Mouse (Mus musculus) retina, adult 2 months (tissue): ENCODE results near the gene Gm44502.

Experiments used
- DNase-seq: peaks from one replicate; pipeline ENCODE4 v3.0.0-alpha.2; 2012; ENCODE audit warnings: low read depth, low spot score

The Gm44502 gene

DNA sequence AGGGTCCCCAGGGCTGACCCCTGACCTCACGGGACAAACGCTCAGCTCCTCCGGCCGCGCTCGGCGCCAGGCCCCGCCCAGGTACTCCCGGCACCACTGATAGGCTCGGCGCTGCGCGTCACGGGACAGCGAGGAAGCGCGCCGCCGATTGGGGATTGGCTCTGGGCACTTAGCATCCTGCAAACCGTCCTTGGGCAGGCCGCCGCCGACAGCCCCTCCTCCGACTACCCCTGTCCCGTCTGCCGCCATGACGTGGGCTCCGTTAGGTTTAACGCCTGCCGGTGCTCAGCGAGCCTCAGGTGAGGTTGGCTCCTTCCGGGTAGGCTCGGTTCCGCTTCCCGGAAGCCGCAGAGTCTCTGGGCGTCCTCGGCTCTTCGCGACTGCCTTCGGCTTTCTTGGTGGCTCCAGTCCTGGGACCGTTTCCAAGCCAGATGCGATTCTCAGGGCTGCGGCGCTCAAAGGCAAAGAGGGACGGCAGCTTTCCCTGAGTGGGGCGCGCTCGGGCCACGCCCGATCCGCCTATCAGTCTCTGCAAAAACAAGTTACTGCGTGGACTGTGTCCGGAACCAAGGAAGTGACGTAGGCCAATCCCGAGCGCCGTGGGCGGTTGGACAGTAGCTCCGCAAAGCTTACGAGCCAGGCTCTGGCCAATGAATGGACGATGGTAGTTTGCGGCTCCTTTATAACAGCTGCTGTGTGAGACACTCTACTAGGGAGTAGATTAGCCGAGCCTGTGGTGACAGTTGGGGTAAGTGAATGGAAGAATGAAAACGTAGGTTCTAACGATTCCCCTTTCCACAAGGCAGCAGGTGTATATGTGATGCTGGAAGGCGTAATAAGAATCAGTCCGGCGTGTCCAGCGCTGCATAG, at the start of gene Gm44502, which contains the start of the genes C730034F03Rik and Chkb:
TSS of gene Gm44502 (minus strand) at position 345 of the 870 bp plus-strand sequence.
TSS of gene C730034F03Rik (plus strand) at position 238 of the 870 bp plus-strand sequence.
TSS of gene Chkb (minus strand) at position 557 of the 870 bp plus-strand sequence.
- peak; percentile 87 for DNase-seq

- no peak for DNase-seq
Measured at GRCm38 (mm10) chr15:89478622-89479021, 49.1 kb upstream of the Gm44502 start.

DNA sequence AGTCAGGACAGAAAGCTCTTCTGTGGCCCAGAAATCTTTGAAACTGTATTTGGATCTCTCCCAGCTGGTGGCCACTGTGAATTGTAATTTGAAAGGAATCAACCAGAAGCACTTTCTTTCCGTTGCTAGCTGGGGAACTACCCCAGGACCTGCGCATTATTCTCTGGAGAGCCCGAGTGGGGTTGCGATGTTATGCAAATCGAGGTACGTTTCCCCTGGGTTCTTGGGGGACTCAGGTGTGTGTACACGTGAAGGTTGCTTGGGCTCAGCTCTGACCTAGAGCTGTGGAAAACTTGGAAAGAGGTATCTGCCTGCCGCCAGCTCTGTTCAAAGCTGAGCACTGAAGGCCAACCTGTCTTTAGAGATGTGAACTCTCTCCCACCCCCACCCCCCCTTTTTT, 48.3 kb upstream of the Gm44502 start:
- DNase-seq, result no peak

DNA sequence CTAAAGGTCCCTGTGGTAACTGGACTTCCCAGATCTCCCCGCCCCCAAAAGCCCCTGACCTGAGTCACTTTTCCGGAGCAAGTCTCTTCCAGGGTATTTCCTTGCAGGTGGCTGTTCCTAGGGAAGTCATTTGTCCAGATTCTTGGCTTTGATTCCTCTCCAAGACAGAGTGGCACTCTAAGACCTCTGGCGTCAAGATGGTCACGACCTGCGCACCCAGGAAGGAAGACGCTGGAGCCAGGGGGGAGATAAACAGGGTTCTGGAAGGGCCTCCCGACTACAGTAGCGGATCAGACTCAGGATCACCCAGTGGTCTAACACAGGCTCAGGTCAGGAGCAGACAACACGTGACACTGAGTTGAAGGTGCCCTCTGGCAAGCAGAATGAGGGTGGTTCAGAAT, 47.6 kb upstream of the Gm44502 start, which contains the start of gene Arsa:
TSS of gene Arsa (minus strand) at position 335 of the 401 bp plus-strand sequence.
- DNase-seq, result no peak

GRCm38 (mm10) chr15:89476475-89476815, 46.9 kb upstream of the Gm44502 start:
- no peak for DNase-seq

DNA sequence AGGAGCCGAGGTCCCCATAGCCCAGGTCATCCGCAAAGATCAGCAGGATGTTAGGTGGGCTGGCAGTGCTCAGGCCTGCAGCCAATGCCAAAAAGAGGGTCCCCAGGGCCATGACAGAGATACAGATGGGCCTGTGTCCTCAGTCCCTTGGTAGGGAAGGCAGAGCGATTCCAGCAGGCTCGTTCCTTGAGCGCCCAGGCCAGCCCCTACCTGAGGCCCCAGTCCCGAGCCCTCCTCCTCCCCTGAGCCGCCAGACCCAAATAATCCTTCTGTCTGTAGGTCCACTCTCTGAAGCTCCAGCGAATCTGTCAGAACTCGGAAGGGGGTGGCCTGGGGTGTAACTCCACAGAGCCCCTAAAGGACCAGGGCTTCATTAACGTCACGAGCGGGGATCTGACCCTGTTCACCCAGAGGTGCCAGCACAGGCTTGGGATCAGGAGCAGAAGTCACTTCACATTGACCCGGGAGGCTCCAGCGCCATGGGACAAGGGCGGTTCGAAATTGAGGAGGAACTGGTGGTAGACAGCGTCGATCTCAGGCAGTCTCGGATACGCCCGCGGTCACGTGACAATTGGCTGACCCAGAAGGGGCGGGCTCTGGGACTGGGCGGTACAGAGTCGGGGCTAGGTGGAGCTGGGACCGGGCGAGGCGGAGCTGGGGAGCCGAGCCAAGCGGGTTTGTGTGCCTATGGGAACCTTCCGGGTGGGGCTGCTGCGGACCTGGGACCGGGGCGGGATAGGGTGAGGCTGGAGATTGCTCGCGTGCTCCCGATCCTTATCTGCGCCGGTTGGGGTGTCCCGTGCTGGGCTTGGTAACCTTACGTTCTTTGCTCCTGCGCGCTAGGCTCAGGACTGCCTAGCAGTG, 46.3 kb upstream of the Gm44502 start:
- peak; percentile 52 for DNase-seq

- DNase-seq, result no peak
Measured at GRCm38 (mm10) chr15:89475293-89475600, 45.8 kb upstream of the Gm44502 start.

- DNase-seq, result no peak
Measured at GRCm38 (mm10) chr15:89474596-89475292, 45.2 kb upstream of the Gm44502 start.

DNA sequence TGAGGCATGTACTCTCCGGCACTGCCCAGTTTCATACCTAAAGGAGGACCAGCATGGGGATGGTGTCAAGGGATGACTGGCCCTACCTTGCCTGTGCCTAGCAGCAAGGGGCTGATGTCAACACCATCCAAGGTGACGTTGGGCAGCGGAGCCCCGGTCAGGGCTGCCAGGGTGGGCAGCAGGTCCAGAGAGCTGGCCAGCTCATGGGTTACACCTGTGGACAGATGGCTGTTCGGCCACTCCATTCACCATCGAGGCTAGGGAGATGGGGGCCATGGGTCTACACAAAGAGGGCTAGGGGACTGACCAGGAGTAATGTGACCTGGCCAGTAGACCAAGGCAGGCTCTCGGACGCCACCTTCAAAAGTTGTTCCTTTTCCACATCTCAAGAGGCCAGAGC, 44.4 kb upstream of the Gm44502 start:
- DNase-seq, result no peak

DNA sequence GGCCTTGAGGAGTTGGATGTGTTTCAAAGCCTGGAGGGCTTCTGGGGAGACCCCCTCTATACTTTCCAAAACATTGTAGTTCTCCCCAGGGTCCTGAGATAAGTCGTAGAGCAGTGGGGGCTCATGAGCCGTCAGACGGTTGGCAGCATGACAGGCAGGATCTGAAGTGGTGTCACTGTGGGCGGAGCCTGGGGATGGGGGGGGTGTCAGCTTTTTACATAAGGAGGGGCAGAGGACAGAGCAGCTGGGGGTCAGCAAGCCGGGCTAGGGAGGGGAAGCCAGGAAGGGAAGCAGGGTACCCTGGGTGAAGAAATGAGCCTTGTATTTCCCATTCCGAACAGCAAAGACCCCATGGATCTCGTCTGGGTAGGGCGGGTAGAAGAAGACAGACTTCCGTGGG, 43.9 kb upstream of the Gm44502 start:
- DNase-seq, result no peak

- no peak for DNase-seq
Measured at GRCm38 (mm10) chr15:89471476-89471875, 42.0 kb upstream of the Gm44502 start.

GRCm38 (mm10) chr15:89468577-89468976, 39.1 kb upstream of the Gm44502 start:
- no peak for DNase-seq

- no peak for DNase-seq
Measured at GRCm38 (mm10) chr15:89465052-89465451, 35.6 kb upstream of the Gm44502 start.

DNA sequence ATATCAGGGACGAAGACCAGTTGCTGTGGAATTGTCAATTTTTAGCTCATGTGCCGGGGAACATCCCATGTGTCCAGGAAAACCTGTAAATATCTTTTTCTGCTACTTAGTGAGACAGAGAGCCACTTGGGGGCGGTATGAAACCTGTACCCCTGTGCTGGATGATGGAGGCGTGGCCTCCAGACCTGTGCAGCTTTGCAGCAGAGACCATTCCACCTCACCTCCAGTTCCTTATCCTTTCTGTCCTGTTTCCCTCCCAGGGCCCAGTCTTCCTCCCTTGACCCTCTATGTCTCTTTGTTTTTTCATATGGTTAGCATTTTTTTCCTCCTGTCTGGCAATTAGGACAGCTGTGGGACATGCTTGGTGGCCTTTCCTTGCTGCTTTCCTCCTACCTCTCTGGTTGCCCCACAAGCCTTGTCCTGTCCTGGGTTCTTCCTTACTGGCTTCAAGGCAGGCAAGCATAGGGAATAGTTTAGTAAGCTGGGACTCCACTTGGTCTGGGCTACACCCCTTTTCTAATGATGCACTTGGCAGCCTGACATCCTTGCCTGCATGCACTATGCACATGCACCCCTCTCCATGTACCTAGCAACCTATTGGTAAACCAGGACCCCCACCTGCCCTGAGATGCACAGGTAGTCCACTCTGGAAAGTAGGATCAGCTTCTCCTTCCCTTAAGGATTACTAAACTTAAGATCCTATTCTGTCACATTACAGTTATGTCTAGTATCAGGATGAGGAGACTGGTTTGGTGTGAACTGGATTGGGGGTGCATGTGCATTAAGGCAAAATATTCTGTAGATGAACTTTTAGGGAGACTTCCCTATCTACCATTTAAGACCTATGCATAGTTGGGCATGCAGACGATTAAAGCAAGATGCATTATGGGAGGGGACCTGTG, 34.1 kb upstream of the Gm44502 start:
- no peak for DNase-seq

GRCm38 (mm10) chr15:89462176-89462575, 32.7 kb upstream of the Gm44502 start:
- no peak for DNase-seq

- no peak for DNase-seq
Measured at GRCm38 (mm10) chr15:89461321-89461720, 31.8 kb upstream of the Gm44502 start.

DNA sequence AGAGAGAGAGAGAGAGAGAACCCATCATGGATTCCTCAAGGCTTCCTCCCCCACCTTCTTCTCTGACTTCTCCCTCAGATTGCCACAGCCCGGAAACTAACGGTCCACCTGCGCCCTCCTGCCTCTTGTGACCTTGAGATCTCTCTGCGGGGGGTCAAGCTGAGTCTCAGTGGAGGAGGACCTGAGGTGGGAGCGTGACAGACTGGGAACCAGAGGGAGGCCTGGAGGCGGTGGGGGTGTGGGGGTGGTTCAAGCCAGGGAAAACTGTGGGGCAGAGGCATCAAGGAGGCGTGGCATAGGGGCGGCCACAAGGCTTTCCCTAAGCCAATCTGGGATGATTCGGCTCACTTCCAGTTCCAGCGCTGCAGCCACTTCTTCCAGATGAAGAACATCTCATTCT, 30.8 kb upstream of the Gm44502 start:
- no peak for DNase-seq

DNA sequence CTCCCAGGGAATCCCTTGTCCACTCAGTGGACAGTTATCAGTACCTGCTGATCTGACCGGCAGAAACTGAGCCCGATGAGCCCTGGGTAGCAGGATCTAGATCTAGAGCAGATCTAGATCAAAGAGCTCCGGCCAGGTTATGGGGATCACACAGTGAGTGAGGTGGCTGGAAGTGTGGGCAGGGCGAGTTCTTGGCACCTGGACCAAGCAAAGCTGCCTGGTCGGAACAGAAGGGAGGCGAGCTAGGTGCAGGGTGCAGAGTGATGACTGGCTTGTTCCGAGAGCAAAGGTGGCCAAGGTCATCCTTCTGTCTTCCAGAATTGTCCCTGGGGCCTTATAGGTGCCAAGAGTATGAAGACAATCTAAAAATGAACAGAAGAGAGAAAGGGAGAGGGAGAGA, 30.3 kb upstream of the Gm44502 start:
- DNase-seq, result no peak

DNA sequence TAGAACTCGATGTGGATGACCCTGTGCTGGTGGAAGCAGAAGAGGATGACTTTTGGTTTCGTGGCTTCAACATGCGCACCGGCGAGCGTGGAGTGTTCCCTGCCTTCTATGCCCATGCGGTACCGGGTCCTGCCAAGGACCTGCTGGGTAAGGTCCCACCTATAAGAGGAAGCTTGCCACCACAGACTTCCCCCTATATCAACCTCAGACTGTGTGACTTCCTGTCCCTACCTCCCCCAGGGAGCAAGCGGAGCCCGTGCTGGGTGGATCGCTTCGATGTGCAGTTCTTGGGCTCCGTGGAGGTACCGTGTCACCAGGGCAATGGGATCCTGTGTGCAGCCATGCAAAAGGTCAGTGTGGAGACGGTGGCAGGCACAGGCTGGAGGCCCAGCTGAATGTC, 29.4 kb upstream of the Gm44502 start:
- DNase-seq, result no peak

- DNase-seq, result no peak
Measured at GRCm38 (mm10) chr15:89455642-89456041, 26.1 kb upstream of the Gm44502 start.

DNA sequence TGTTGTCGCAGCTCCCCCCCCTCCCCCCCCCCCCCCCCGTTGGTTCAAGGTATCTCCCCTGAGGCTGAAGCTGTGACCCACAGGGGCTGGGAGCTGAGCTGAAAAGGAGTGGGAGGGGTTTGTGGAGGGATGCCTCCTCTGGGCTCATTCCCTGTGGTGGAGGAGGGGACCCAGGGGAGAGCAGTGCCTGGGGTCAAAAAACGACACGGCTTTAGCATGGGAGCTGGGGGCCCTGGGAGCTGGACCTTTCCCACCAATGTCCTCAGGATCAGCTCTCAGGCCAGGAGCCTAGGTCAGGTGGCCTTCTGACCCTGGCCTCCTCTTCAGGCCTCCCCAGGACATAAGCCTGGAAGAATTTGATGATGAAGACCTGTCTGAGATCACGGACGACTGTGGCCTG, 25.4 kb upstream of the Gm44502 start:
- no peak for DNase-seq
